Mouse (Mus musculus) ovary, adult 2 months (tissue): ENCODE data around the gene A2m. TPM values are rescaled to one million over a fixed set of nuclear protein-coding genes. Genes with fewer than 3 reads are reported as not detected.

Experiments
- polyA plus RNA-seq: library from polyadenylated mRNA; depleted of rRNA; stranded (reverse); fragments of >200 nt; gene quantifications from 2 replicates; pipeline ENCODE4 v1.2.3, GENCODE M21; 2012; rRNA removed

A2m gene
- 0.51 and 11.3 TPM in 2 replicates for polyA plus RNA-seq

GRCm38 (mm10) chr6:121635076-121635475 lies at the start of gene A2m:
Gene A2m, plus strand, starts transcription at chr6:121635376.

Other genes starting within 250 kb of the A2m start
- 0.08 and 0.12 TPM in 2 replicates for gene Iqsec3, start 161.7 kb upstream of the A2m start, polyA plus RNA-seq
- 0.31 and 0.41 TPM in 2 replicates for gene Gm7298, start 97.6 kb downstream of the A2m start, polyA plus RNA-seq
- 0.85 and 1.5 TPM in 2 replicates for gene Mug1, start 203.2 kb downstream of the A2m start, polyA plus RNA-seq